Mouse (Mus musculus) kidney, postnatal 0 days (tissue): Measurements from ENCODE around the gene Gm10803. TPM values are rescaled to one million over a fixed set of nuclear protein-coding genes. Genes with fewer than 3 reads are reported as not detected.

ENCODE experiments used
- ATAC-seq: fragments of 200-750 bp; cut with Nextera tagmentation; replicated peaks from 2 replicates; pipeline ENCODE4 v1.8.0; 2017; ENCODE audit warnings: low read depth, moderate number of reproducible peaks, moderate TSS enrichment, moderate library complexity; ENCODE audit not compliant: low FRiP score
- DNase-seq: peaks from one replicate; pipeline ENCODE4 v3.0.0-alpha.2; 2016; ENCODE audit warnings: low spot score
- H3K27ac ChIP-seq: fragments of 300-500 bp; sonication (generic); 2 replicates; pipeline ENCODE4 v1.5.1; 2014; ENCODE audit warnings: mild to moderate bottlenecking
- H3K27me3 ChIP-seq: fragments of 300-500 bp; sonication (generic); 2 replicates; pipeline ENCODE4 v1.6.1; 2014; ENCODE audit warnings: low read length, mixed read lengths; ENCODE audit not compliant: insufficient read depth
- H3K36me3 ChIP-seq: fragments of 300-500 bp; sonication (generic); 2 replicates; pipeline ENCODE4 v1.6.1; 2014; ENCODE audit warnings: low read length, mixed read lengths; ENCODE audit not compliant: insufficient read depth
- H3K4me1 ChIP-seq: fragments of 300-500 bp; sonication (generic); replicated peaks from 2 replicates; pipeline ENCODE4 v1.6.1; 2014; ENCODE audit warnings: antibody characterized with exemption, low read length, mixed read lengths; ENCODE audit not compliant: insufficient read depth
- H3K4me2 ChIP-seq: fragments of 300-500 bp; sonication (generic); 2 replicates; pipeline ENCODE4 v1.6.1; 2014; ENCODE audit warnings: mild to moderate bottlenecking, low read length, moderate library complexity, mixed read lengths
- H3K4me3 ChIP-seq: fragments of 300-500 bp; sonication (generic); replicated peaks from 2 replicates; pipeline ENCODE4 v1.5.1; 2014; ENCODE audit warnings: low read depth, low read length
- H3K9ac ChIP-seq: fragments of 300-500 bp; sonication (generic); 2 replicates; pipeline ENCODE4 v1.6.1; 2014; ENCODE audit warnings: low read depth, low read length
- H3K9me3 ChIP-seq: fragments of 300-500 bp; sonication (generic); replicated peaks from 2 replicates; pipeline ENCODE4 v1.6.1; 2016; ENCODE audit warnings: low read length, inconsistent platforms, mixed read lengths
- CTCF ChIP-seq: IDR thresholded peaks from 2 replicates; pipeline ENCODE4 v1.5.1; 2016; ENCODE audit warnings: antibody characterized with exemption, low read depth, mild to moderate bottlenecking, moderate library complexity
- WGBS: fragments of 180-500 bp; shearing (Covaris S2); extraction: QIAGEN DNeasy Blood & Tissue Kit; methylation state at CpG from one replicate; pipeline ENCODE4 v1.1.7; 2014; 5-methylcytosine and 5-hydroxymethylcytosine counted together
- polyA plus RNA-seq: library from polyadenylated mRNA; unstranded; fragments of >200 nt; fragmentation: Nextera tagmentation; extraction: Ambion mirVana; gene quantifications from 2 replicates; pipeline ENCODE4 v1.2.1, GENCODE M21; 2015

Gene Gm10803
- polyA plus RNA-seq, 1 experiment from 2014 or later, result not detected

DNA sequence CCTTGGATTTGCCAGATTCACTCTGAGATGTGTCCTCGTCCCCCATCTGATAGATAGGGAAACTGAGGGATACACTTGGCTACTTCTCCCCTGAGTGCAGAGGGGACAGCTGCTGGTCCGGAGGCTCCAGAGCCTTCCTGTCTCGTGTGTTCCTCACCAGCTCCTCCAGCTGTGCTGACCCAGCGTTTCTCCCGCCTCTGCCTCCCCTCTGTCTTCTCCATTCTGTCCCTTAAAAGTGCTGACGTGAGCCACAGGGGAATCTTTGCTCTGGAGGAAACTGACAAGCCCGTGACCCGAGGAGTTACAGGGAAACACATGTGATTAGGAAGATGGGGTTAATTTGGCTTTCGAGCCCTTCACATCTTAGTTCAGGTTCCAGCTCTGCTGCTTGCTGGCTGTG, 39.4 kb downstream of the Gm10803 start:
- H3K4me3 ChIP-seq, result no peak overlapping the region
- H3K9me3 ChIP-seq, result no peaks in the 10 kb centered on the region
- ATAC-seq (no peak), DNase-seq (no peak)
- H3K4me2 ChIP-seq, result no peak overlapping the region
- H3K27me3 ChIP-seq, result no peaks in the 10 kb centered on the region
- H3K4me1 ChIP-seq, result no peaks in the 10 kb centered on the region
- H3K36me3 ChIP-seq, result no peaks in the 10 kb centered on the region
- no peak overlapping the region for H3K9ac ChIP-seq
- no peak for TF ChIP-seq CTCF
- 31% methylated on average over 9 of the region's 9 CpGs for WGBS
- no peak overlapping the region for H3K27ac ChIP-seq

GRCm38 (mm10) chr2:93604601-93605285, 44.4 kb downstream of the Gm10803 start:
- Histone ChIP-seq H3K36me3 (no peaks in the 10 kb centered on the region), H3K9ac (no peak overlapping the region), H3K4me2 (no peak overlapping the region), H3K27ac (no peak overlapping the region), H3K4me1 (no peaks in the 10 kb centered on the region), H3K4me3 (no peak overlapping the region), H3K9me3 (no peaks in the 10 kb centered on the region), H3K27me3 (no peaks in the 10 kb centered on the region)
- no peak for ATAC-seq
- 88% methylated on average over 6 of the region's 6 CpGs for WGBS
- no peak for DNase-seq
- no peak for TF ChIP-seq CTCF

- H3K4me1 ChIP-seq, result no peaks in the 10 kb centered on the region
- H3K4me2 ChIP-seq, result no peak overlapping the region
- no peak for TF ChIP-seq CTCF
- 74% methylated on average over 3 of the region's 3 CpGs for WGBS
- no peak for DNase-seq
- no peak overlapping the region for H3K4me3 ChIP-seq
- H3K9me3 ChIP-seq, result no peaks in the 10 kb centered on the region
- no peaks in the 10 kb centered on the region for H3K36me3 ChIP-seq
- H3K9ac ChIP-seq, result no peak overlapping the region
- ATAC-seq, result no peak
- H3K27ac ChIP-seq, result no peak overlapping the region
- H3K27me3 ChIP-seq, result no peaks in the 10 kb centered on the region
Measured at GRCm38 (mm10) chr2:93608800-93609199, 48.4 kb downstream of the Gm10803 start.

- no peak overlapping the region for H3K9ac ChIP-seq
- H3K4me3 ChIP-seq, result no peak overlapping the region
- WGBS, result 85% methylated on average over 7 of the region's 7 CpGs
- H3K4me2 ChIP-seq, result no peak overlapping the region
- no peak overlapping the region for H3K27ac ChIP-seq
- H3K9me3 ChIP-seq, result no peaks in the 10 kb centered on the region
- TF ChIP-seq CTCF, result no peak
- no peaks in the 10 kb centered on the region for H3K36me3 ChIP-seq
- H3K27me3 ChIP-seq, result no peaks in the 10 kb centered on the region
- DNase-seq (no peak), ATAC-seq (no peak)
- H3K4me1 ChIP-seq, result no peaks in the 10 kb centered on the region
Measured at GRCm38 (mm10) chr2:93613020-93613419, 52.7 kb downstream of the Gm10803 start.

Other genes with a start within 250 kb of the Gm10803 start
- 26.4 and 29.2 TPM in 2 replicates for gene Tspan18, start 226.1 kb upstream of the Gm10803 start, polyA plus RNA-seq
- gene Cd82, start 97.4 kb upstream of the Gm10803 start, polyA plus RNA-seq, result 85.1 and 89.4 TPM in 2 replicates
- 0.13 and 0.19 TPM in 2 replicates for gene Alx4, start 81.8 kb downstream of the Gm10803 start, polyA plus RNA-seq